Mouse (Mus musculus) small intestine, adult 2 months (tissue): Measurements from ENCODE around the gene Slc36a2. TPM values are rescaled to one million over a fixed set of nuclear protein-coding genes. Genes with fewer than 3 reads are reported as not detected.

Source experiments
- H3K27ac ChIP-seq: fragments of 200-500 bp; 2 replicates; pipeline ENCODE4 v1.5.1; 2012; ENCODE audit warnings: low read depth, low read length, control low read depth, inconsistent platforms; ENCODE audit not compliant: insufficient read depth
- H3K27me3 ChIP-seq: fragments of 200-500 bp; 2 replicates; pipeline ENCODE4 v1.6.1; 2012; ENCODE audit warnings: mild to moderate bottlenecking, moderate library complexity, low read length, inconsistent platforms; ENCODE audit not compliant: control insufficient read depth, insufficient read depth
- H3K36me3 ChIP-seq: fragments of 200-500 bp; 2 replicates; pipeline ENCODE4 v1.6.1; 2012; ENCODE audit warnings: mild to moderate bottlenecking, low read length, control low read depth, inconsistent platforms; ENCODE audit not compliant: control insufficient read depth, insufficient read depth
- H3K4me1 ChIP-seq: fragments of 200-500 bp; 2 replicates; pipeline ENCODE4 v1.6.1; 2012; ENCODE audit warnings: low read length, inconsistent platforms, mixed read lengths; ENCODE audit not compliant: control insufficient read depth, insufficient read depth, insufficient read length
- H3K4me3 ChIP-seq: fragments of 200-500 bp; 2 replicates; pipeline ENCODE4 v1.5.1; 2012; ENCODE audit warnings: low read depth, mild to moderate bottlenecking, control low read depth, inconsistent platforms, low read length, moderate library complexity
- CTCF ChIP-seq: fragments of 200-500 bp; IDR thresholded peaks from 2 replicates; pipeline ENCODE4 v1.5.1; 2012; ENCODE audit warnings: low read depth, mild to moderate bottlenecking, control low read depth, inconsistent platforms, low read length, moderate library complexity, mixed read lengths; ENCODE audit not compliant: insufficient replicate concordance, insufficient read length; ENCODE audit errors: extremely low read depth
- POLR2A ChIP-seq: fragments of 200-500 bp; IDR thresholded peaks from 2 replicates; pipeline ENCODE4 v1.6.1; 2012; ENCODE audit warnings: low read depth, mild to moderate bottlenecking, control low read depth, inconsistent platforms, low read length, moderate library complexity
- WGBS: fragments of 180-500 bp; shearing (Covaris S2); methylation state at CpG from one replicate; pipeline ENCODE4 v1.1.7; 2018; 5-methylcytosine and 5-hydroxymethylcytosine counted together
- polyA plus RNA-seq: library from polyadenylated mRNA; depleted of rRNA; stranded (reverse); fragments of >200 nt; gene quantifications from 2 replicates; pipeline ENCODE4 v1.2.3, GENCODE M21; 2012

The Slc36a2 gene
- polyA plus RNA-seq, 1 experiment, result 0.90 TPM

GRCm38 (mm10) chr11:55208001-55208690 lies 23.3 kb upstream of the Slc36a2 start:
- Histone ChIP-seq H3K4me3 (no peak overlapping the region), H3K27ac (peak overlapping the region; percentile 71), H3K36me3 (no peaks in the 10 kb centered on the region), H3K27me3 (no peaks in the 10 kb centered on the region), H3K4me1 (peaks cover 8% of the 10 kb centered on the region; the same call in 1 of the 2 replicates)
- TF ChIP-seq POLR2A (no peak), CTCF (no peak)
- WGBS, result 20% methylated on average over 6 of the region's 6 CpGs

GRCm38 (mm10) chr11:55204602-55205001 lies 19.7 kb upstream of the Slc36a2 start:
- no peak for TF ChIP-seq CTCF
- TF ChIP-seq POLR2A, result 0 out of 2 replicates have a peak, but pooled peaks have one; percentile 26
- Histone ChIP-seq H3K27me3 (no peaks in the 10 kb centered on the region), H3K36me3 (no peaks in the 10 kb centered on the region), H3K4me3 (peak overlapping the region; percentile 81), H3K27ac (peak overlapping the region; percentile 17; the same call in 1 of the 2 replicates), H3K4me1 (peaks cover 7% of the 10 kb centered on the region; the same call in 1 of the 2 replicates)
- 2% methylated on average over 17 of the region's 17 CpGs for WGBS

- peak within 1 kb of the TSS; percentile 17; the same call in 1 of the 2 replicates for H3K27ac ChIP-seq
- TF ChIP-seq CTCF (peak; percentile 97), POLR2A (no peak; the same call in 1 of the 2 replicates)
- WGBS, result under 1% methylated on average over 31 of the region's 31 CpGs
These were observed 19.3 kb upstream of the Slc36a2 start, which contains the start of gene Slc36a1 for GRCm38 (mm10) chr11:55204159-55204596. Gene Slc36a1 (plus strand): TSS chr11:55204350.

GRCm38 (mm10) chr11:55197740-55198510 lies 13.0 kb upstream of the Slc36a2 start:
- 59% methylated on average over 8 of the region's 8 CpGs for WGBS
- TF ChIP-seq CTCF (no peak), POLR2A (no peak)
- no peak overlapping the region for H3K4me3 ChIP-seq
- no peak overlapping the region for H3K27ac ChIP-seq
- H3K4me1 ChIP-seq, result no peaks in the 10 kb centered on the region
- H3K36me3 ChIP-seq, result no peaks in the 10 kb centered on the region
- H3K27me3 ChIP-seq, result no peaks in the 10 kb centered on the region

More at GRCm38 (mm10) chr11:55204159-55204596, 19.3 kb upstream of the Slc36a2 start, which contains the start of gene Slc36a1:
- peaks cover 5% of the 10 kb centered on the region; the same call in 1 of the 2 replicates for H3K4me1 ChIP-seq
- no peaks in the 10 kb centered on the region for H3K27me3 ChIP-seq
- H3K4me3 ChIP-seq, result peak within 1 kb of the TSS; percentile 81
- H3K36me3 ChIP-seq, result no peaks in the 10 kb centered on the region

GRCm38 (mm10) chr11:55197086-55197485 lies 12.2 kb upstream of the Slc36a2 start:
- H3K4me1 ChIP-seq, result no peaks in the 10 kb centered on the region
- H3K36me3 ChIP-seq, result no peaks in the 10 kb centered on the region
- H3K27me3 ChIP-seq, result no peaks in the 10 kb centered on the region
- TF ChIP-seq POLR2A (no peak), CTCF (no peak)
- H3K27ac ChIP-seq, result no peak overlapping the region
- no peak overlapping the region for H3K4me3 ChIP-seq
- 32% methylated on average over 6 of the region's 6 CpGs for WGBS

GRCm38 (mm10) chr11:55190216-55190615 lies 5.3 kb upstream of the Slc36a2 start:
- H3K4me1 ChIP-seq, result no peaks in the 10 kb centered on the region
- H3K36me3 ChIP-seq, result no peaks in the 10 kb centered on the region
- WGBS, result 72% methylated on average over 3 of the region's 3 CpGs
- TF ChIP-seq CTCF (no peak), POLR2A (no peak)
- no peak overlapping the region for H3K27ac ChIP-seq
- no peak overlapping the region for H3K4me3 ChIP-seq
- H3K27me3 ChIP-seq, result no peaks in the 10 kb centered on the region

GRCm38 (mm10) chr11:55187777-55188176 lies 2.9 kb upstream of the Slc36a2 start:
- Histone ChIP-seq H3K27ac (no peak overlapping the region), H3K36me3 (no peaks in the 10 kb centered on the region), H3K27me3 (no peaks in the 10 kb centered on the region), H3K4me1 (no peaks in the 10 kb centered on the region; the same call in 1 of the 2 replicates), H3K4me3 (no peak overlapping the region)
- 87% methylated on average over 6 of the region's 6 CpGs for WGBS
- no peak for TF ChIP-seq CTCF
- TF ChIP-seq POLR2A, result no peak
